Mouse (Mus musculus): ENCODE measurements around the gene Sugct. TPM values are rescaled to one million over a fixed set of nuclear protein-coding genes. Genes with fewer than 3 reads are reported as not detected.
A peak's percentile ranks its signal among the peaks of the same experiment; 100 is the strongest.
"Not testable (repeated sequence)": the region's sequence is repeated elsewhere in the genome, so short reads cannot be mapped to it uniquely, and the experiment has no call there.

The Sugct gene
- total RNA-seq, 2 experiments from 2014 or later, result 1.5 to 2.5 TPM

DNA sequence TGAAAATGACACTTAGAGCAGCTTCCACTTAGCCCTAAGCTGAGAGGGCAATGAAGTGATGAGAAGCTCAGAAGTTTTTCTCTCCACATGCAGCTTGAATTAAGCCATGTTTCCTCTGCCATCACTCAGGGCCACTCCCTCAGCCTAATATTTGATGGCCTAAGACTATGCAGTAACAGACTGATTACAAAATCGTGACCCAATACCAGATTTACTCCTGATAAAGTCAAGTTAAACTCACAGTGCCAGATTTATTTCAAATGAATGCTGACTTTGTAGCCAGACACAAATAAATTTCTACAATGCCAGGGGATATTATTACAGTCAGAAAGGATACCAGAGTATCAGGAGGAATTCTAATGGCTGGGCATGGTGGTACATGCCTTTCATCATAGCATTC lies 89.1 kb downstream of the Sugct start:
- DNase-seq (ENCODE audit: low spot score in 2 of 2), result no peak

DNA sequence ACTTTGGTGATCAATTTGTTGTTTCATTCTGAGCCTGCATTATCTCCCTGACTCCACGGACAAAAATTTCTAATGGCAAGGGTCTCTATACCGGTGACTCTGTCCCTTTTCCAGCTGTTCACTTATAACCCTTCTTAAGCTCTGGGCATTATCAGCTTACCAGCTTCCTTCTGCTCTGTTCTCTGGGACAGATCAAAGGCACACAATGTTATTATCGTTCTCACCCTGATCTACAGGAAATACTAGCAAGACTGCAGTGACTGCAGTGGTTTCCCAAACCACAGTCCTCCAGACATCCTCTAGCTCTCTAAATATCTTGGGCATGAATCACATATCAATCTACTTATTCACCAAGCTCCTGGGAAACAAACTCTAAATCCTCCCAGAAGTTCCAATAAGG lies 90.7 kb downstream of the Sugct start:
- no peak for DNase-seq (ENCODE audit: low spot score in 2 of 2)

DNA sequence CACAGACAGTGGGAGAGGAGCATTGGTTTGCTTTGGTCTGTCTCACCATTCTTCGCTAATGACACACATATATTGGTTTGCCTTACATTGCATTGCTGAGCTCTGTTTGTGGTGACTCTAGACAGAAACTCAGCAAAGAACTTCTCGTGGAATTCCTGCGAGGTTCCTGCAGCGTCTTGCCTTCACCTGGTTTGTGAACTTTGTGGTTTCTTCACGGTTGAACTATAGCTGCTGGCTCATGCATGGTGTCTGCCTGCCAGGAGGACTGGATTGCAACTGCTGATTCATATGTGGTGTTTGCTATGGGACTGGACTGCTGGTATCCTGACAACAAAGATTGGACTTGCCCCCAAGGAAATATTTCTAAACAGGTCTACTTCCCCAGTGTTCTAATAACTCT lies 91.6 kb downstream of the Sugct start:
- no peak for DNase-seq (ENCODE audit: low spot score in 2 of 2)

DNA sequence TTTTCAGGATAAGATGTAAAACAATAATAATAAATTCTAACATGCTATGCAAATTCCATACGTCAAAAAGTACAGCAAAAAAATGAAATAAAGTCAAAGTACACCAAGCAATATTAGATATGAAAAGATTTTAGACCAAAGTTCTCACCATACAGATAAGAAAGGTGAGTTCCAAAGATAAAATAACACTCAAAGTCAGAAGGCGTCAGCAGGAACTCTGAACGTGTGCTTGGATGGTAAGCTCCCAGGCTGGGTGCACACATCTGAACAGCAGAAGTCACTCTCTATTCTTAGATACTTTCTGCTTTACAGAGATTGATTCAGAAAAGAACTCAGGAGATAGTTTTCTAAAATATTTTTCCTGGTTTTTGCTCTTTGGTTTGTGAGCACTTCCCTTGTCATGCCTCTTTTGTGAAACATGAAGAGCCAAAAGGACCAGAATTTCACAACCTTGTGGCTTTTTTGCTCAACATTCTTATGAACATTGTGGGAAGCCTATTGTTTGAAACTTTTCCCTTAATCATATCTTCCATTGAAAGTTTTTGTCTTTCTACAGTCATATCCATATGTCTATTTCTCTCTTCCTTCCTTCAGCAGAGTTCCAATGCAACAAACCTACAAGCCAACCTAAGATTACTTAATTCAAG lies 110.0 kb downstream of the Sugct start:
- no peak for DNase-seq (ENCODE audit: low spot score in 2 of 2)

DNA sequence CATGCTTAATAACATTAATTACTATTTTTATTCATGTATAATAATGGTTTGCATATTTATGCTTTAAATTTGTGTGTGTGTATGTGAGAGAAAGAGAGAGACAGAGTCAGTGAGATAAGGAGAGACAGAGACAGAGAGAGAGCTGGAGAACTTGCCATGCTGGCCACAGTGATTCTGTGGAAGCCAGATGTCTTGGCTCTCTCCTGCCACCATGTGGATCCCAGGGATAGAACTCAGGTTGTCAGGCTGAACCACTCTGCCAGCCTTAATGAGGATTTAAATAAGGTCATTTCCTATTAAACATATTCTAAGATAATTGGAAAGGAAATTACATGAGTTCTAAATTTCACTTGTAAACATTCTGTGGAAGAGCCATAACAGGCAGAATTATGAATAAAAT lies 110.5 kb downstream of the Sugct start:
- peak in 1 of 2 experiments; percentile 6 for DNase-seq (ENCODE audit: low spot score in 2 of 2)

DNA sequence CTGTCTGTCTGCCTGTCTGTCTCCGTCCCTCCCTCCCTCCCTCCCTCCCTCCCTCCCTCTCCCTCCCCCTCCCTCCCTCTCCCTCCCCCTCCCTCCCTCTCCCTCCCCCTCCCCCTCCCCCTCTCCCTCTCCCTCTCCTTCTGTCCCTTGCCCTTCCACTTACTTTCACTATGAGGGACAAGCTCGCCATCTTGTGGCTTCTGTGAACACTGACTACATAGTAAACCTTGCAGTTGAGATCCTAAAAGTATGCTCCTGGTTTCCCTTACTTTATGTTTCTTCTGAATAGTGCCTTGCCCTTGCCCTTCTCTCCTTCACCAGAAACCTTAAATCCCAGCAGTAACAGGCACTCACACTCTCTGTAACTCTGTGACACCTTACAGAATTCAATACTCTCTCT lies 113.7 kb downstream of the Sugct start:
- peak; percentile 12 to 39 for DNase-seq (ENCODE audit: low spot score in 2 of 2)

- no peak for DNase-seq (ENCODE audit: low spot score in 2 of 2)
Observed at GRCm38 (mm10) chr13:17559357-17559756, 136.0 kb downstream of the Sugct start.

DNA sequence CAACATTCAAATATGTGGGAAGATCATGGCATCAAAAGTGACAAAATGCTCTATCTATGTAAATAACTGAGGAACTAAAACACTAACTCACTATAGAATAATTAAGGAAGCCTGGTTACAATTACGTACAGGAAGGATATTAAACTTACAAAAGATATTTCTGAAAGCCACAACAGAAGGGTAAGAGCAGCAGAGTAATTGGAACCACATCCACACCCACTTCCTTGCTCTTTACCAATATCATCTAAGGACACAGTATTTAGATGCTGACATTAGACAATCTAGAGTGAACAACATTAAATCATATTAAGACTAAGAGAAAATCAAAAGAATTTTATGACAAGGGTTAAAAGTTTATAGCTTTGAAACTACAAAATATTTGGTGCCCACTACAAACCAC lies 159.0 kb downstream of the Sugct start:
- no peak for DNase-seq (ENCODE audit: low spot score in 2 of 2)

DNA sequence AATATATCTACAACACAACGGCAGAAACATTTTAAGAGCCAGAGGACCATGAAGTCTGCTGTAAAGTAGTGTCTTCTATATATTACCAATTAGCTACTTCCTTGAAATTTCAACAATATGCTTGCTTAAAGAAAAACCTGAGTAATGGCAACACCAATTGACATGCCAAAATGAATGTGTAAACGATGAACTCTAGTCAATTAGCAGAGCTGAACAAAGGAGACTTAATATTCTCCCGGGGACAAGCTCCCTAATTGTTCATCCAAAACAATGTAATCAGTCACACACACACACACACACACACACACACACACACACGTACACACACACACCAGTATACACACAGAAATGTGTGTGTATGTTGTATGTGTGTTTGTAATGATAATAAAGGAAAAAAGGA lies 160.5 kb downstream of the Sugct start:
- no peak for DNase-seq (ENCODE audit: low spot score in 2 of 2)

- DNase-seq (ENCODE audit: low spot score in 2 of 2), result no peak
Observed at GRCm38 (mm10) chr13:17534469-17534868, 160.9 kb downstream of the Sugct start.

DNA sequence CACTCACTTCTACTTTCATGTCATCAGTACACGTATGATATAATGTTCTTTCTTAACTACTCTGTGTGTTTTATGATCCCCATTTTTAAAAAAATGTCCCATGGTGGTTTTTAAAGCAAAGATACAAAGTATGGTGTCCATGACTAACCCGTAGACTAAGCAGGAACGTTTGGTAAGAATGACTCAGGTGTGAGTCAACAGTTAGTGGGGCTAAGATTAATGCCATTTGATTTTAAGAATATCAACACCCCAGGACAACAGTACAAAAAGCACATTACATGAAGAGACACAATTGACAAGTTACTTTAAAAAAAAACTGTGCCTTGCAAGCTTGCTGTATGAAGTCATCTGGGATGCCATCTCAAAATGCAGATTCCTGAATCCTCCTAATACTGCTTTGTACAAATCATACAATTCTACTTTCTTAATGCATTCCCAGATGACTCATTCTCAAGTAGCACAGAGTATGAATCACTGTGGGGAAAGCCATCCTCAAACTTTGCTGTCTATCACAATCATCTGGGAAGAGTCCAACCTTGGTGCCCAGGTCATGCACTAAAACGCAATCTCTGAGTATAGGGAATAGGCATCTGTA lies 184.1 kb downstream of the Sugct start:
- DNase-seq (ENCODE audit: low spot score in 2 of 2), result no peak

- DNase-seq (ENCODE audit: low spot score in 2 of 2), result no peak
Observed at GRCm38 (mm10) chr13:17494936-17495335, 200.4 kb downstream of the Sugct start.

GRCm38 (mm10) chr13:17494056-17494574 lies 201.2 kb downstream of the Sugct start:
- no peak for DNase-seq (ENCODE audit: low spot score in 2 of 2)

- not testable (repeated sequence) for DNase-seq (ENCODE audit: low spot score in 2 of 2)
Observed at GRCm38 (mm10) chr13:17457981-17458380, 237.4 kb downstream of the Sugct start.

DNA sequence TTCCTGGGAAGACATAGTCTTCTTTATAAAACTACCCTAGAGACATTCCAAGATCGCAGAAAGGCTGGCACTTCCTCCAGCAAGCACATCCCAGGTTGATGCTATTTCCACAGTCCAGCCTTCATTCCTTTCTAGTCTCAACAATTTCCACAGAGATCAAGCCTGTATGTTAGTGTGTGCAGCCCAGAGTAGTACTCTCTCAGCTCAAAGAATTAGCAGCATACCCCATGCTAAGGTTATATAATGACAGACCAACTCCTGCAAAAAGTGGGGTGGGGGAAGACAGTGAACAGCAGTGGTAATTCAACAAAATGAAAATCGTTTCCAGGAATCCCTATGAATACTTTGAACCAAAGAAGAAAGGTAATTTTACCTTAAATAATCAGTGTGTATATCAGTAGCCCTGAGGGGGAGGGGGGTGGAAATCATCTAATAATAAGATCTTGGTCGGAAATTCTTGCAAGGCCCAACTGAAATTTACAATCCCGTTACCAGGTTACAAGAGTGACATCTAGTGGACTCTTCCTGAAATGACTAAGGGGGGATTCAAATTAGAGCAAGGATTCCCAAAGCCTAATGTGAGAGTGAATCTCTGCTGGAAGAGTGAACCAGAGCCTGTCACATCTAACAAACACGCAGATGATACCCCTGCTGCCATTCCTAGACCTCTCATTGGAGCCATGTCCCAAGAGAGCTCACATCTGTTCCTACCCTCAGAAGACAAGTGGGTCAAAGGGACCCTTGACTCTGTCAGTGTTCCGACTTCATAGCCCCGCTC lies 263.0 kb downstream of the Sugct start:
- DNase-seq (ENCODE audit: low spot score in 2 of 2), result peak; percentile 7 to 83

GRCm38 (mm10) chr13:17421875-17422274 lies 273.5 kb downstream of the Sugct start:
- DNase-seq (ENCODE audit: low spot score in 2 of 2), result no peak

DNA sequence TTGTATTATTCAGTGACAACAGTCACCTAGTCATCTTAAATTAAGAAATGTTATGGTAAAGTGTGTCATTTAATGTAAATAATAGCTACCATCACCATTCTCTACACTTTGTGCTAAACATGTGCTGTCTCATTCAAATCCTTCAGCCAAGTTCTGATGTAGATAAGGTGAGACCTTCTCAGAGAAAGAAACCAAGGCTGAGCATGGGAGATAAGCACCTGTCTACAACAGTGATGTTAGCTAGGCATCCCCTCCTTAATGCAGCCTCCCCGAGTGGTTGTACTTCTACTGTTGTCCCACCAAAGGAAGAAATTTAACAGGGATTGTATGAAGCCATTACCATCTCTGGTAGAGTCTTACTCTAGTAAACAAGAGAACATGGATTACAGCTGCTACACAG lies 274.8 kb downstream of the Sugct start:
- no peak for DNase-seq (ENCODE audit: low spot score in 2 of 2)

DNA sequence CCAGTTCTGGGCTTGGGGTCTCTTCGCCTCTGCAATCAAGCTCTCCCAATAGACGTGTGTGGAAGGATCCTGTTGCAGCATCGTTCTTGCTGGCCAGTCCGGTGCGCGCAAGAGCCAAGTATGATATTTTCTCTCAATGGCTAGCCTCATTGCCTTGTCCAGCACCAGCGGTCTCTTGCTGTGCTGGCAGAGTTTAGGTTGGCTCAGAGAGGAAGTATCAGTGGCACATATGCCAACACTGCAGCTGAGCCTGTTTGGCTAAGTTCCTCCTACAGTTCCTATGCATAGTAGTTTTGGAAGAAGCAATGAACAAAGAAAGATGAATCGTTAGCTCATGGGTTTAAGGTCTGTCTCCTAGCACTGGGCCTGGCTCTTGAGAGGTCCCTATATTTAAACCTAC lies 352.5 kb downstream of the Sugct start:
- no peak for DNase-seq (ENCODE audit: low spot score in 2 of 2)

- DNase-seq (ENCODE audit: low spot score in 2 of 2), result no peak
Observed at GRCm38 (mm10) chr13:17335885-17336540, 359.3 kb downstream of the Sugct start.

GRCm38 (mm10) chr13:17326863-17327262 lies 368.5 kb downstream of the Sugct start:
- no peak for DNase-seq (ENCODE audit: low spot score in 2 of 2)

- DNase-seq (ENCODE audit: low spot score in 2 of 2), result no peak
Observed at GRCm38 (mm10) chr13:17301590-17301989, 393.8 kb downstream of the Sugct start.

All from layer of hippocampus, postnatal 14 days (tissue).